Mouse (Mus musculus): ENCODE results near the gene Mchr1.

GRCm38 (mm10) chr15:81267416-81267815 lies 32.1 kb downstream of the Mchr1 start:
- TF ChIP-seq ZKSCAN1 (IDR thresholded peaks at IDR 0.05; ENCODE audit: borderline replicate concordance, low read depth, low read length): no peak
- no peak for TF ChIP-seq UBTF (IDR thresholded peaks at IDR 0.05; ENCODE audit: low read depth, low read length)
- TF ChIP-seq POLR2AphosphoS2 (IDR thresholded peaks at IDR 0.05; ENCODE audit: low read depth, low read length): no peak
- no peak for TF ChIP-seq JUND (conservative IDR thresholded peaks at IDR 0.05; ENCODE audit: low read depth, low read length)
- no peak for TF ChIP-seq USF1 (IDR thresholded peaks at IDR 0.05; ENCODE audit: low read depth, low read length)
- no peak for TF ChIP-seq CTCF (conservative IDR thresholded peaks at IDR 0.05 in 1 of 2, IDR thresholded peaks at IDR 0.05 in 1 of 2; ENCODE audit: low read depth in 2 of 2, low read length in 2 of 2)
- no peak for TF ChIP-seq EP300 (IDR thresholded peaks at IDR 0.05; ENCODE audit: low read length)
- no peak for TF ChIP-seq ZMIZ1 (IDR thresholded peaks at IDR 0.05; ENCODE audit: low read depth, low read length)

Measured in CH12.LX (cell line).